Mouse (Mus musculus) gastrocnemius, postnatal 10 days (tissue): ENCODE measurements at regions not wholly inside any gene's neighbourhood (a gene's known extent, or its start where the extent isn't known, plus 50 kb on each side); places are given as distances from the start of the nearest gene placed in this dataset.

ENCODE experiments used
- DNase-seq: peaks from one replicate; pipeline ENCODE4 v3.0.0; 2021; ENCODE audit warnings: mixed read lengths

DNA sequence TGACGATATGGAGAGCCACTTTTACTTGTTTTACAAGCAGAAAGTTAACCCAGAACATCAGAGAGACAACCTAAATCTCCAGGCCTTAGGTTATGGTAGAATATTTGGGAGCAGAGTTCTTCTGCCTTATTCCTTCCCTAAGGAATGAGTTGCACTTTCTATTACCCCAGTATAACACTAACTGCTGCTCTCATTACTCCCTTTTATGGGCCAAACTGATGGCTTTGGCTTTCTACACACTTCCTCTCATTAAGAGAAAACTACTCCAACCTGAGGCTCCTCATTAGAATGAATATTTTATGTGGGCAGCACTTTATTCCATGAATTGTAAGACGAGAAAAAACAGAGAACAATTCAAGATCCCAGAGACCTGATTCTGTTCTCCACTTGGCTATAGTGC, 289.0 kb upstream of the Tnc start:
- DNase-seq = no peak

DNA sequence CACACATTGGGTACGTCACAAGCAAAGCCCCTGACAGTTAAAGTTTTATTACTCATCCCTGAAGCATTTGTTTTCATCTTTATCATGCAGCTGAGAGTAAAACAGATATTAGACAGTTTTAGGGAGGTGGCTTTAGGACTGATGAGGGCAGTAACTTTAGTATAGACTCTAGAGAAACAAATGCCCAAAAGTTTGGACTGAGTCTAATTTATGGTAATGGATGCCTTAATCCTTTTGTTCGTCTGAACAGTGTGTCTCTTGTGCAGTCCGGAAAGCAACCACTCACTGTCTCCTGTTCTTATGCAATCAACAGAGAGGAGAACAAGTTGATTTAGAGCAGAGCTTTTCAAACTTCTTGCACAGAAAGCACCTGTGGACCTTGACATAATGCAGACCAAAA, 283.4 kb upstream of the Tnc start:
- DNase-seq = no peak

DNA sequence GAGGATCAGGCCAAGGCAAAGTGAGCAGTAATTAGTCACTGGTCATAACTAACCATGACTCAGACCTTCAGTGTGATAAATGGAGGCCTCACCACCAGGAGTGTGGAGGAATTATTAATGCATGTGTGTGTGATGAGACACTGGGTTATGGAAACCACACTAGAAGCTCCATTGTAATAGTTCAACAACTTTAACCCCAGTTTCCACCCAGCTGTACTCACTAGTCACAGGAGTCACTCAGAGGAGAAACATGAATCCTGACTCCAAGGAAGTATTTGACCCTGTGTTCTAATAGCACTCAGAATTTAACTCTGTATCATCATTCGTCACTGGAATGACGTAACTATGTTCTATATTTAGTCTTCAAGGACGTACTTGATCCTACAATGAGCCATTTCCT, 277.6 kb upstream of the Tnc start:
- no peak for DNase-seq

DNA sequence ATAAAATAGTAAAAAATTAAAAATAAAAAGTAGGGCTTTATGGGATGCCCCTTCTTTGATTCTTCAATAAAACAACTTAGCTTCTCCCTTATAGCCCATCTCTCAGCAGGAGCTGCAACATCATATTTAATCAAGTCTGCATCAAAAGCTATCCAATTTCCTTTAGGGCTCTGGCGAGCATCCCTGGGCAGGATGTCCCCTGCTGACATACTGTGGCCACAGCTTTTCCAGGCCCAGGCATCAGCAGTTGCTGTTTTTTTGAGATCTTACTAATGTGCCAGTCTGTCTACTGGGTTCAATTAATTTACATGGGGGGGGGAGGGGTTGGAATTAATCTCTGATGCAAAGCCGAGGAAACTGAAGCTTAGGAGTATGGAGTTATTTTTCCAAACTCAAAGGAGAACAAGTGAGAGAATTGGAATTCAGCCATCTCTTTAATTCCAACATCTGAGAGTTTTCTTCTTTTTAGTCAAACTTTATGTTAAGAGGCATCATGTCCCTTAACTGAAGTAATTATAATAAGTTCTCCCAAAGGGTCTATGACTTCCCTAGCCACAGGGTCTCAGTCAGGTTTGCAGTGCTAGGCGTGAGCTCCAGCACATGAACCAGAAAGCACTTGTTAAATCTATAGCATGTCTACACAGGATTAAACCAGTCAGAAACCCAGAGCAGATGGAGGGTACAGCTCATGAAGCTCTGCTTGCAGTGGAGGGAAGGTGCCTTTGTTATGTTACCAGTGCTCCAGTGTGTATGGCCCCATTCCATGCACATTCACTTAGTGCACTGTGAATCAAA, 269.9 kb upstream of the Tnc start:
- DNase-seq = no peak

DNA sequence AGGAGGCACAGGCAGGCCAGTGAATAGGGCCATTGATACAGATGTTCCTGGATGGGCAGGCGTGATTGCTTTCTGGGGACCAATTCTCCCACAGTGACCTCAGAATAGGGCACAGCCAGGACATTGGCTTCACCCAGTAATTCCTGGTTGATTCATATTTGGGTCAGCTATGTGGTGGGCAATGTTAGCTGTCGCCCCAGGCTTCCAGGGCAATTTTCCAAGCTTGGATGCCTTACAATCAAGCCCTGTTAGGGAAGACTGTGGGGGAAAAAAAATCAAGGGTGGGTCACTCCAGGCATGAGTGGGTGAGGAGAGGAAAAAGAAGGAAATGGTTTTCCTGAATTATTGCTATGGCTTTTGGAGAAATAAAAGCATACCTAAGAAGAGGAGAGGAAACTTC, 250.1 kb upstream of the Tnc start:
- no peak for DNase-seq

DNA sequence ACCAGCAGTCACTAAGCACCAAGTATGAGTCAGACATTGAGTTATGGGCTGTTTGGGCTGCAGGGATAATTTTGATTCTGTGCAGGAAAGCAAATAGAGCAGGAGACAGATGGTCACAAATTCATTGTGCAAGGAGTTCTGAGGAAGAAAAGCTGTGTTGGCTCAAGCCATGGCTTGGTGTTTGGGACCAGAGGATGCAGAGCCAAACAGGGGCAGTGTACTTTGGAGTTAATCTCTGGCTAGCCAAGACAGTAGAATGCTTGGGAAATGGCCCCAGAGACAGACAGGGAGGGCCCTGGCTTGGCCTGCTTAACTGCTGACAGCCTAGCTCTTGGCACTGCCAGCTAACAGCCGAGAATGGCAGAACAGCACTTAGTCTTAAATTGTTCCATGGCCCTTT, 235.7 kb upstream of the Tnc start:
- DNase-seq = peak; percentile 8

DNA sequence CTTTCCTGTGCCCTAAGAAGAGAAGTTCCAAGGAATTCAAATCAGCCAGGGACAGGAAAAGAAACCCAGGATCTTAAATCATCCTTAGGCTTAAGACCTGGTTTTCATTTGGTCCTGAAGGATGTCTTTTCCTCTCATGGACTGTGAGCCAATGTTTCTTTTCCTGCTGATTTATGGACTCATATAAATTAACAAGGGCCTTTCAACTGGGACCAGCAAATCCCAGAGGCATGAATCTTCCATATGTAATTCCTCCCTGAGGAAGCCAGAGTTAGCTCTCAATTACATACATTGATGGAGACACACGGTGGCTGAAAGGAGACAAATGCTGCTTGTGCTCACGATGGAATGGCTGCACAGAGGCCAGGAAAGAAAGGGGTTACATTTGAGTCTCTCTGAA, 230.2 kb upstream of the Tnc start:
- no peak for DNase-seq

DNA sequence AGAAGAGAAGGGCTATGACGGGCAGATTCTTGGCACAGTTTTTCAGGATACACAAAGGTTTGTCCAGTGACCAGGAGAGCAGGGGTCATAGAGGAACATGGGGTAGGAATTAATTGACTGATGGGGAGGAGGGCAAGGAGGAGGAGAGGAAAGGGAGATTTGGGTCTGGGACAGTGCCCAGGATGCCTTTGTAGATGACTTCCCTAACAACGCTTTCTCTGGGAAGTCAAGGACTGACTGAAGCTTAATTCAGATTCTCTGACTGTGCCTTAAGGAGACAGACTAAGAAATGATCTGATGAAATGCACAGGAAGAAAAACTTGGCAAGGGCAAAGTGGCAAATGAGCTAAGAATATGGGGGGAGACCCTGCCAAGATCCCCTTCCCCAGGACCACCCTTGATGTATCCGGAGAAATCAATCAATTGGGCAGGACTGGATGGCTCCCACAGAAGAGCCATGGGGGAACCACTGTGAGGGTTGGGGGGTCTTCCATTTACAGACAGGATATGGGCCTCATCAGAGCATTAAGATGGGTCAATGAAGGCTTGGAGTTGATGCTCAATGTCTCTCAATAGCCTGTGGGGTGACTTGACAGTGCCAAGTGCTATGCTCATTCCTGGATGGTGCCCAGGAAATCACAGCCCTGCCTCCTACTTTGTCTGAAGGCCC, 227.6 kb upstream of the Tnc start:
- DNase-seq = no peak

DNA sequence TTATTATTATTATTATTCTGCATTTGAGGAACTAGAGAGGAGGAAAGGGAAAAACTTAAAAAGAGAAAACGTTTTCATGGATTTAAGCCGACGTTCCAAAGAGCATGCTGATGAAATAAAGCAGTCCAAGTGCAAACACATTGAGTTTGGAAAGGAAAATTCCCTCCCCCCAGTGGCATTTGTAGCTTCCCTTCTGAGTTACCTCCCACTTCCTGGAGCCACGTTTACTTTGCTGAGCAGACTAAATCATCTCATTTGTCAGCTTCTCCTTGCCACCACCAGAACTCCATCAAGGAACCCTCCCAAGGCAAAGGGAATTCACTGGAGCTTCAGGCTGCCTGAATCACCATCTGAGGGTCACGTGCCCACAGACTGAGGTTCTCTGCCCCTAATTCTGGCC, 223.0 kb upstream of the Tnc start:
- DNase-seq = no peak

DNA sequence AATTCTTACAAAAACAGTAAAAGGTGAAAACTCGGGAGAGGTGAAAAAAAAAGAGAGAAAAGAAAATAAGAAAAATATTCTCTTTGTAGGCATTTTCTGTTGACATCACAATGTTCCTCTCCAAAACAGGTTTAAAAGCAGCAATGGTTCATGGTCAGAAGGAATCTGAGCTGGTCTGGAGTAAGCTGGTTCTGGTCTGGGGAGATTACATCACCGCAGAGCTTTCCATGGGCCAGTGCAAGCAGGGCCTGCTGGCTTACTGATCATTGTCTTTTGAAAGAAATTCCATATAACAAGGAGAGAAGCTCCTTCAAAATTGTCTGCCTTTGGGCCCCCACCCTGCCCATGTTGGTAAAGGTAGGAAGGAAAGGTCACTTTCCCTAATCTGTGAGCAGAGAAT, 222.3 kb upstream of the Tnc start:
- no peak for DNase-seq

DNA sequence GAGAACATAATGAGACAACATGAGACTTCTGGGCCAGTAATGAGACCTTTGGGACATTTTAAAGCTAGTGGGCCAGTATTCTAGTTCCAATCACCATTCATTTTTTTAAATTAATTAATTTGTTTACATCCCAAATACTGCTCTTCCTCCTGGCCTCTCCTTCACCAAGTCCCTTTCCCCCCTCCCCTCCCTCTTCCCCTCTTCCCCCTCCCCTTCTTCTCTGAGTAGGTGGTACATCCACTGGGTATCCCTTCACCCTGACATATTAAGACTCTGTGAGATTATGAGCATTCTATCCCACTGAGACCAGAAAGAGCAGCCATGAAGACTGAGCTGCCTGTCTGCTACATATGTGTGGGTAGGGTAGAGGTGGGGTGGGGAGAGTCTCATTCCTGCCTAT, 213.7 kb upstream of the Tnc start:
- no peak for DNase-seq

DNA sequence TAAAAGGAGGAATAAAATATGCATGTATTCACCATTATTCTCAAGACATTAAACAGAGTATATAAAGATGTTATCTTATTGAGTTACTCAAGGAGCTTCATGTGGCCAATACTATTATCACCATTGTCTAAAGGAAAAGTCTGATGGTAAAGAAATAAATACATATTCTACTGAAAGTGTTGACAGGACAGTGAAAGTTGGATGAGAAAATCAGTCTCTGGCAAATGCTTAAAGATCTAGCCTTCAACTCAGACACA, 213.3 kb upstream of the Tnc start:
- no peak for DNase-seq

DNA sequence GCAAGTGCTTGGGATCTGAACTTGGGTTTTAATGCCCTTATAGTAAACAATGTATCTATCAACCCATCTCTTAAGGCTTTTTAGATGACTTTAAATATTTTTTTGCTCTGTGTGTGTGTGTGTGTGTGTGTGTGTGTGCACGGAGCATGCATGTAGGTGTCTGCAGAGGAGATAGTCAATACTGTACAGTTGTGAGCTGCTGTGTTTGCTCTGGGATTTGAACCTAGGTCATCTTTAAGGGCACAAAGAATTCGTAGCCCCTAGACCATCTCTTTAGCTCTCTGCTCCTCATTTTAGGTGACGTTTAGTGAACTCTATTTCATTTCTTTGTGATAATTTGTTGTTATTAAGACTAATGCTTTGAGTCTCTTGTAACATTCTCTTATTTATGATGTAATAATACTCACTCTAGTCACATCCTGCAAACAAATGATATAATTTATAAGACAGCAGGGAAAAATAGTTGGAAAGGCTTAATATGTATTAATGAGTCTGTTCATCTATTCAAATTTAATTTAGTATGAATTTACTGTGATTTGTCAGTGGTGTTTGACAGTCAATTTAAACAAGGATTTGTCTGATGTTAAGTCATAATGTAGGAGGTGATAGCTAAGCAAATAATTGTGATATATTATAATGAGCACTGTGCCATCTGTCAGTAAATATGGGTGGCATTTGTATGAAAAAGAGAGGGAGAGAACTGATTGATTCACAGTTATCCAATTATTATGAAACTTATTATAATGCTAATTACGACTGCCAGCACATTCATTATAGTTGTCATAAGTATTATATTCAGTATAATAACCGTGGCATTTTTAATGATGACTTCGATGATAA, 212.8 kb upstream of the Tnc start:
- DNase-seq = no peak

DNA sequence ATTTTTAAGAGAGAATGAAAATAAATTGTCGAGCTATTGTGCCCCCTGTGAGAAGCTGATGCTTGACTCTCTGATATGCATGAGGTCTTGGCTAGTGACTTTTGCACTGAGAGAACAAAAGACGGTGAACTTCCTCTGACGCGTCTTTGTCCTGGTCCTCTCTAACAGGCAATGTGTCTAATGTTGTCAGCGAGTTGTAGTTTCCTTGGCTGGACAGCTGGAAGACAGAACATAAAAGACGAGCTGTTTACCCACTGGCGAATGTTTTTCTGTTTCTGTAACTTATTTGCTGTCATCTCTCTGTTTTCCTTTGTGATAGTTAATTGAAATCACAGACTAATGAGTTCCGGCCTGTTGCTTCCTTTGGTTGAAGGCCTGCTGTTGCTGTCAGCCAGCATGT, 208.4 kb upstream of the Tnc start:
- no peak for DNase-seq

DNA sequence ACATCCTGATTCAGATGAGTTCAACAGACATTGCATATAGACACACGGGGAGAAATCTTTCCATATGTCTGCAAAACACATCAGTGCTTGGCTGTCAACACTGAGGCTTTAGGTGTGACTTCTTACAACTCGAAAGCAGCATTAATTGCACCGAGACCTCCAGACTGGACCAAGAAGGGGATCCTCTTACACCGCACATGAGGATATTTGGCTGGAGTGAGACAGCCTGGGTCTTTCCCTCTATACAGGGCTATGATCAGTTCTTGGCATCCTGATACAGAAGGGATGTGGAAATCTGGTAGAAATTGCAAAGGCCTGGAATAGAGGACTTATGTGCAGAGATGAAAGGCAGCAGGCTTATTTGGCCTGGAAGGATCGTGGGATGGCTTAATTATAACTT, 203.9 kb upstream of the Tnc start:
- no peak for DNase-seq

DNA sequence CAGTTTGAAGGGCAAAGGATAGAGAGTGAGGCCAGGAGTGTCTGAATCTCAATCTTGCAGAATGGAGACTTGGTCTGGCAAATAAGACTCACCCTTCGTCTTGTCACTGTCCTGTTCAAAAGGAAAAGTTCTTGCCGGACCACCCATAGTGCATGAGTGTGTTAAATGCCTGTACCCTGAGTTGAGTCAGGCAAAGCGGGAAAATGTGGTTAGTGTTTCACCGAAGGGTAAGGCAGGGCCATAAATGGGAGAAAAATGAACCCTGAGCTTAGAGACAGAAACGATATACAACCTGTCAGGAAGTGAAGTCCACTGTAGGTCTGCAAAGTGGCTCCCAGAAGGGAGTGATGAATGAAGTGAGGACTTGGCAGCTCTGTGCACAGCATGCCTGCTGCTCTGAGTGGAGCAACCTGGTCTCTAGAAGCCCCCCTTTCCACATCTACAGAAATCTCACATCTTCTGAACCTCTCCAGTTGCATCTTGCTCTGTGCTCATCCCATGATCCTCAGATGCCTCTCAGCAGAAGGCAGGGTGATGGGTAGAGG, 191.5 kb upstream of the Tnc start:
- no peak for DNase-seq

DNA sequence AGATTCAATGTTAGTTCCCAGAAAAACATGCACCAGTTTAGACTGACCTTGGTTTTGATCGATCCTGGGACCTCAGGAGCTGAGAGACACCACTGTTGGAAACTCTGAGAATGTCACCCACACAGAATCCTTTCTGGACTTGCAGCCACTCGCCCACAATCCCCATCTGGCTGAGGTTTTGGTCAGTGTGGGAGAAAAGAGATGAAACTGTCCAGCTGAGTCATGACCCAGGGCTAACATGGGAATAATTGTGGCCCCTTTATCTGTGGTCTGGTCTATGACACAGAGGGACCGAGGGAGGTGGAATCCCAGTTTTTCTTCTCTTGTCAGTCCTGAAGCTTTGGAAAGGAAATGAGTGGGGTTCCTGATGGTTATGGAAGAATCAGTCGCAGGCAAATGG, 188.7 kb upstream of the Tnc start:
- no peak for DNase-seq

DNA sequence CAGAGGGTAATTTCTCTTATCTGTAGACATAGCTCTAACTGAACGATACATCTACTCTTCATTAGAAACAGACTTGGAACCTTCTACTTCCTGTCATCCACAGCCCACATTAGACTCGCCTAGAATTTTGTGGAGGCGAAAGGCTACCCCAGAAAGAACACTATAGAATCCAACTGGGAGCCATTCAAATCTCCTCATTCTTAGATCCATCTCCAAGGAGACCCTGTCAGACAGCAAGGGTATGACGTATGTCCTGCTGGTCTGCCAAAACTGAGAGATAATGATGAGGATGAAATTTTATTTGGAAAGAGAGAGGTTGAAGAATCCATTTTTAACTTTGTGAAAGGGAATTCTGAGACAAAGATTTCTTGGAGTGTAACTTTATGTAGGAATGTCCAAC, 185.3 kb upstream of the Tnc start:
- DNase-seq = no peak

DNA sequence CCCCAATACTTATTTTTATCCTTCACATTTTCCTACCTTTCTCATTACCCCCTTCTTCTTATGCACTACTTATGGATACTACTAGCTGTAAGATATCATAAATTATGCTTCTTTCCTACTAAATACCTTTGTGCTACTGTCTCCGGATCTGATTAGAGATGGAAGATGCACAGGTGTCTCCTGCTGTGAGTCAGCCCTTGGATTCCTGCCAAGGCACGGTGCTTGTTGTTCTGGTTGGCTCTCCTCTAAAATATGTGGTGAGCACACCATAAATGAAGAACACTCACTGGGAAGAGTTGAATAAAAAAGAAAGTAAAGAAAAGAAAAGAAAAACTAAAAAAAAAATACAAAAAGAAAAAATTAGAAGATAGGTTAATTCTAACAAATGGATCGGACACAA, 181.5 kb upstream of the Tnc start:
- no peak for DNase-seq

DNA sequence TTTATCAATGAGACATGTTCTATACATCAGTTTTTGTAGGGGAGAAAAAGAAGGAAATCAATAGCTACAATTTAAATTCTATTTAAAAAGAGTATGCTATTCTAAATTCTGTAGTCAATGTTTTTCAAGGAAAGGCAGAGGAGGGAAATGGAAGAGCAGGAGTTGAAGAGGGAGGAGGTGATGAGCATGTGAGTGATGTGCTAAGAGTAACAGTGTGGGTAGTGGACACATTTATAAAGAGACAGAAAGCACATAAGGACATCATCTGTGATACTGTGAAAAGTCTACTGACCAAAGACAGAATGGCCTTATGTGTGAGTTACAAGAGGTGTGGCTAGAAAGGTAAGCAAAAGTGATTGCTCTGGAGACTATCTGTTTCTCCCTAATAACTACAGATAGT, 179.8 kb upstream of the Tnc start:
- DNase-seq = no peak

DNA sequence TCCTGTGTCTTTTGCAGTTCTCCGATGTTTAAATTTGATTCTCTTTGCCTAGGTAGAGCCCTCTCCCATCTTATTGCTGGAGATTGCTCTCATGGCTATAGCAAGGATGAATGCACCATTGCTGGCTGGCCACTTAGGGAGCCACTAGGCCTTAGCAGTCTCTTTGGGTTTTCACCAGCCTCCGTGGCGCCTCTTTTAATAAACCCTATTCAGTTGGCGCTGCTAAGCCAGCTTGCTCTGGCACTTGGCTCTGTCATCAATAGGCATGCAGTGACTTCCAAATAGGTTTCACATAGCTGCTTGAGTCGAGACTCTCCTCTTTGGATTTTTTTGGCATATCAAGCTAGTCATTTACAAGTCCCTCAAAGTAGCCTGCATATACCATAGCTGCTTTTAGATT, 178.1 kb upstream of the Tnc start:
- DNase-seq = no peak

DNA sequence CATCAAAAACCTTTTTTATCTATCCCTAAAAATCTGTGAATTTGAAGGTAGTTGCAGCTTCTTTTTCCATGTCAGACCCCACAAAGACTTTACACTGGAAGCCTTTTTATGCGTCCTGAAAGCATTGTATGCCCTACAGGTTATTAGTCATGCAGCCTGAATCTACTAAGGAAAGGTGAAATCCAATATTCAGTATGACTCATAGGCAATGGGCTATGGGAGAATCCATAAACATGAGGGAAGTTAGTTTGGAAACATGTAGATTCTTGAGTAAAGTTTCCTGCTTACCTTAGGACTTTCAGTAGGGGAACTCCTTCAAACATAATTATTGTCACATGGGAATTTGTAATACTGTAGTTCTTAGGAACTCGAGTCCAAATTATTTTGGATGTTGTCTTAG, 173.0 kb upstream of the Tnc start:
- DNase-seq = no peak

DNA sequence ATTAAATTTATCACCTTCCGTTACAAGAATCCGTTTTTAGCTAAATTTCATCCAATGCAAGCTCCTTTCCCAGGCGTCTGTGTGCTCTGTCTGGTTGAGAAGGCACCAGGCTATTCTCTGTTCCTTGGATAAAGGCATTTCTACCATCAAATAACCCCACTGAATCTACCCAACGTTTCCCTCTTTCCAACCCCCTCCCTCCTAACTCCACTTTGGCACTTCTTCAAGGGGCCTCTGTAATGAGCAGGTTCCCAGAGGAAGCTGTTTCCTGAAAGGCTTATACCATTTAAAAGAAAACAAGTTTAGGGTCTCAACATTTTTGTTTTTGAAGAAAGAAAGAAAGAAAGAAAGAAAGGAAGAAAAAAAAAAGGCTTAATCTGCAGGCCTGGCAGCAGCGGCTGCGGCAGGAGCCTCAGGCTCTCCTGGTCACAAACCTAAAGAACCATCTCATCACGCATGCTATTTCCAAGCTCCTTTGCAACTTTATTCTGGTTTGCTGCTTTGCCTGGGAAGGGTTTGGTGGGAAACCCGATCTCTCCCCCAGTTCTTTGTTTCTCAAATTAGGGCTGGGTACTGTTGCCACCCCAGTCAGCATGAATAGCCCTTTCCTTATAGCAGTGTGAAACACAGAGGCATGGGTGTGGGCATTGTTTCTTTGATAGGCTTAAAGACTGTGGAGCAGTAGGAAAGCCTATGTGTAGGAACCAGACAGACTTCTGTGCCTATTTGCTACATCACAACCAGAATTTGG, 160.5 kb upstream of the Tnc start:
- no peak for DNase-seq
